Mouse (Mus musculus) limb, embryonic 12.5 days (tissue): ENCODE measurements around the gene Stx8. TPM values are rescaled to one million over a fixed set of nuclear protein-coding genes. Genes with fewer than 3 reads are reported as not detected.

ENCODE experiments used
- microRNA-seq: library from miRNA; unstranded; fragments of <30 nt; microRNA quantifications from one replicate; pipeline ENCODE4, GENCODE M21; 2017
- polyA plus RNA-seq: library from polyadenylated mRNA; unstranded; fragments of >200 nt; fragmentation: Nextera tagmentation; extraction: Ambion mirVana; gene quantifications from 2 replicates; pipeline ENCODE4 v1.2.1, GENCODE M21; 2016

Stx8 gene
- polyA plus RNA-seq, 1 experiment from 2014 or later: 57.9 TPM

Small RNAs within 50 kb of the gene (microRNA-seq; reads per million reads assigned to microRNA genes)
- gene Mir6406: not detected

Other genes starting within 250 kb of the Stx8 start
- not detected in 2 replicates for gene Glp2r, start 195.0 kb upstream of the Stx8 start, polyA plus RNA-seq
- gene Gsg1l2, start 191.6 kb upstream of the Stx8 start, polyA plus RNA-seq: not detected in 2 replicates
- gene Dhrs7c, start 168.0 kb upstream of the Stx8 start, polyA plus RNA-seq: 1.6 and 2.0 TPM in 2 replicates
- 0.71 and 0.78 TPM in 2 replicates for gene Usp43, start 44.0 kb upstream of the Stx8 start, polyA plus RNA-seq
- gene Cfap52, start 542 bp upstream of the Stx8 start, polyA plus RNA-seq: 0.45 and 0.53 TPM in 2 replicates